16 mouse cellular contexts compared by ENCODE assay signal in genomic region chr4:132594191-132594590, GRCm38 (mm10). TPM values are rescaled to one million over a fixed set of nuclear protein-coding genes. Genes with fewer than 3 reads are reported as not detected.
A peak's percentile ranks its signal among the peaks of the same experiment; 100 is the strongest.
DNase-seq lines count a peak whose midpoint lies in the region; ATAC-seq and TF ChIP-seq lines count a peak whose summit lies in the region.
"Had no signal": no experiment of that assay in that cellular context is flagged by ENCODE, and none has a peak within 500 bp of the region (broad histone marks: within the 10 kb centered on the region; RNA-seq: fewer than 3 reads in every experiment).

No protein-coding gene starts in this region.

- intact Hi-C loops in heart, postnatal 10 days (cut with DNase I), result no loop called here

- ATAC-seq in heart, embryonic 13.5 days (ENCODE audit: extremely low read depth, insufficient number of reproducible peaks, low FRiP score, low TSS enrichment), result no peak
- ATAC-seq in liver, postnatal 0 days, result no peak
- ATAC-seq in liver, embryonic 11.5 days (replicated peaks; ENCODE audit: low FRiP score), result no peak
- ATAC-seq: forebrain, embryonic 15.5 days; intestine, embryonic 15.5 days had no signal

- H3K9ac ChIP-seq in heart, embryonic 13.5 days, result no peak overlapping the region
- H3K9ac ChIP-seq in liver, postnatal 0 days (replicated peaks), result no peak overlapping the region
- no peak overlapping the region for H3K9ac ChIP-seq in liver, embryonic 11.5 days (ENCODE audit: low read depth, low read length)
- H3K9ac ChIP-seq: forebrain, embryonic 15.5 days; intestine, embryonic 15.5 days; limb, embryonic 12.5 days; neural tube, embryonic 15.5 days had no signal

- H3K79me2 ChIP-seq in macrophage (ENCODE audit: inconsistent target), result no peaks in the 10 kb centered on the region

- H3K36me3 ChIP-seq in heart, embryonic 13.5 days, result no peaks in the 10 kb centered on the region
- no peaks in the 10 kb centered on the region for H3K36me3 ChIP-seq in liver, postnatal 0 days (replicated peaks; ENCODE audit: insufficient read depth, low read length)
- H3K36me3 ChIP-seq in liver, embryonic 11.5 days (ENCODE audit: control insufficient read depth, insufficient read depth, low read length), result no peaks in the 10 kb centered on the region
- no peaks in the 10 kb centered on the region for H3K36me3 ChIP-seq in macrophage (ENCODE audit: inconsistent target)
- H3K36me3 ChIP-seq: forebrain, embryonic 15.5 days; intestine, embryonic 15.5 days; limb, embryonic 12.5 days; neural tube, embryonic 15.5 days had no signal

- WGBS in heart, embryonic 13.5 days, result 31% methylated on average over 4 of the region's 4 CpGs
- WGBS in liver, postnatal 0 days (ENCODE audit: insufficient replicate concordance), result 56% methylated on average over 4 of the region's 4 CpGs
- 50% methylated on average over 4 of the region's 4 CpGs for WGBS in liver, embryonic 11.5 days
- 85% methylated on average over 4 of the region's 4 CpGs for WGBS in macrophage (ENCODE audit: missing documents)

- TF ChIP-seq CTCF in liver, postnatal 0 days (IDR thresholded peaks at IDR 0.05; ENCODE audit: low read depth), result no peak

- no peaks in the 10 kb centered on the region for H3K9me3 ChIP-seq in heart, embryonic 13.5 days
- no peaks in the 10 kb centered on the region for H3K9me3 ChIP-seq in liver, postnatal 0 days (ENCODE audit: low read length)
- no peaks in the 10 kb centered on the region for H3K9me3 ChIP-seq in liver, embryonic 11.5 days (ENCODE audit: control insufficient read depth, low read length)
- H3K9me3 ChIP-seq: forebrain, embryonic 15.5 days; intestine, embryonic 15.5 days; limb, embryonic 12.5 days; neural tube, embryonic 15.5 days had no signal

- H3K27ac ChIP-seq in heart, embryonic 13.5 days (replicated peaks), result peak overlapping the region; percentile 32
- H3K27ac ChIP-seq in liver, postnatal 0 days (ENCODE audit: low read depth), result 0 out of 2 replicates have a peak overlapping the region, but pooled peaks have one; percentile 16
- no peak overlapping the region for H3K27ac ChIP-seq in liver, embryonic 11.5 days (ENCODE audit: low read depth, low read length)
- H3K27ac ChIP-seq in macrophage, result peak overlapping the region; percentile 99
- H3K27ac ChIP-seq: forebrain, embryonic 15.5 days; intestine, embryonic 15.5 days; limb, embryonic 12.5 days; neural tube, embryonic 15.5 days had no signal

- peaks cover 18% of the 10 kb centered on the region for H3K4me1 ChIP-seq in heart, embryonic 13.5 days
- H3K4me1 ChIP-seq in liver, postnatal 0 days (ENCODE audit: insufficient read depth), result peaks cover 33% of the 10 kb centered on the region
- peaks cover 3% of the 10 kb centered on the region; the same call in 1 of the 2 replicates for H3K4me1 ChIP-seq in liver, embryonic 11.5 days (replicated peaks; ENCODE audit: control insufficient read depth, insufficient read depth, low read length)
- H3K4me1 ChIP-seq: forebrain, embryonic 15.5 days; intestine, embryonic 15.5 days; limb, embryonic 12.5 days; neural tube, embryonic 15.5 days had no signal

- no peak overlapping the region for H3K4me3 ChIP-seq in heart, embryonic 13.5 days
- H3K4me3 ChIP-seq in liver, postnatal 0 days (ENCODE audit: low read depth, low read length), result no peak overlapping the region
- H3K4me3 ChIP-seq in liver, embryonic 11.5 days (ENCODE audit: low read depth, low read length), result no peak overlapping the region
- no peak overlapping the region for H3K4me3 ChIP-seq in macrophage (ENCODE audit: inconsistent target)
- H3K4me3 ChIP-seq: forebrain, embryonic 15.5 days; intestine, embryonic 15.5 days; limb, embryonic 12.5 days; neural tube, embryonic 15.5 days had no signal

- no peak for TF ChIP-seq EP300 in liver, postnatal 0 days (IDR thresholded peaks at IDR 0.05; ENCODE audit: low read depth)

- H3K27me3 ChIP-seq in heart, embryonic 13.5 days (replicated peaks), result peaks cover 6% of the 10 kb centered on the region; the same call in 1 of the 2 replicates
- H3K27me3 ChIP-seq in liver, postnatal 0 days (ENCODE audit: insufficient read depth, low read length), result no peaks in the 10 kb centered on the region
- no peaks in the 10 kb centered on the region for H3K27me3 ChIP-seq in liver, embryonic 11.5 days (replicated peaks; ENCODE audit: control insufficient read depth, insufficient read depth, low read length)
- H3K27me3 ChIP-seq: forebrain, embryonic 15.5 days; intestine, embryonic 15.5 days; limb, embryonic 12.5 days; neural tube, embryonic 15.5 days had no signal

- no peak overlapping the region for H3K4me2 ChIP-seq in heart, embryonic 13.5 days
- H3K4me2 ChIP-seq in liver, postnatal 0 days (ENCODE audit: low read depth, low read length), result no peak overlapping the region
- no peak overlapping the region for H3K4me2 ChIP-seq in liver, embryonic 11.5 days
- H3K4me2 ChIP-seq: forebrain, embryonic 15.5 days; intestine, embryonic 15.5 days; limb, embryonic 12.5 days; neural tube, embryonic 15.5 days had no signal

- no peak for DNase-seq in heart, postnatal 10 days
- no peak for DNase-seq in liver, postnatal 0 days
- DNase-seq in liver, embryonic 11.5 days (ENCODE audit: low spot score), result no peak
- peak; percentile 91 for DNase-seq in ZHBTc4 (ENCODE audit: low read depth, low spot score)
- DNase-seq in T-cell, adult 2 months (ENCODE audit: low spot score), result no peak
- no peak for DNase-seq in adrenal gland, postnatal 25 days
- DNase-seq: adrenal gland, adult 2 months; cerebellum, postnatal 36 days; gastrocnemius, postnatal 14 days; lung, postnatal 14 days had no signal

RNA-seq across cellular contexts. Expression of gene Ptafr, which starts 30.3 kb away (rescaled TPM):
- polyA plus RNA-seq in heart, embryonic 13.5 days (2015; fragmentation: Nextera tagmentation; extraction: Ambion mirVana), result 0.62 and 1.2 TPM in 2 replicates
- total RNA-seq in heart, postnatal 10 days (2021), result 1 to 10 TPM; 1.1 to 1.7 TPM
- 1.0 and 1.3 TPM in 2 replicates for polyA plus RNA-seq in liver, postnatal 0 days (2015; fragmentation: Nextera tagmentation; extraction: Ambion mirVana)
- polyA plus RNA-seq in liver, embryonic 11.5 days (2014; fragmentation: Nextera tagmentation; extraction: Ambion mirVana), result 0.73 and 0.85 TPM in 2 replicates
- 100 to 1,000 TPM in 8 of 26 experiments, 10 to 100 TPM in 18; 34.4 to 232 (median 82.6) TPM for total RNA-seq in macrophage (2018; cell fraction: chromatin; rRNA removed)
- total RNA-seq in macrophage (2018; cell fraction: cytosol; rRNA removed), result 100 to 1,000 TPM; 244 to 546 (median 327) TPM
- 100 to 1,000 TPM; 101 to 544 (median 322) TPM for total RNA-seq in macrophage (2018; cell fraction: nucleus; rRNA removed)
- polyA plus RNA-seq in macrophage (2018), result 102 to 269 TPM (median 231 TPM) in 3 replicates
- total RNA-seq in adrenal gland, postnatal 25 days (2021), result 0.76 and 0.97 TPM in 2 replicates

RNA-seq across cellular contexts. Expression of gene Eya3, which starts 44.6 kb away (rescaled TPM):
- 17.7 and 19.7 TPM in 2 replicates for polyA plus RNA-seq in heart, embryonic 13.5 days (2015; fragmentation: Nextera tagmentation; extraction: Ambion mirVana)
- 10 to 100 TPM; 33.4 to 41.1 TPM for total RNA-seq in heart, postnatal 10 days (2021)
- 6.0 and 6.3 TPM in 2 replicates for polyA plus RNA-seq in liver, postnatal 0 days (2015; fragmentation: Nextera tagmentation; extraction: Ambion mirVana)
- polyA plus RNA-seq in liver, embryonic 11.5 days (2014; fragmentation: Nextera tagmentation; extraction: Ambion mirVana), result 28.3 and 29.7 TPM in 2 replicates
- 100 to 1,000 TPM in 5 of 26 experiments, 10 to 100 TPM in 21; 37.9 to 115 (median 78.3) TPM for total RNA-seq in macrophage (2018; cell fraction: chromatin; rRNA removed)
- 10 to 100 TPM; 26.3 to 45.4 (median 36.3) TPM for total RNA-seq in macrophage (2018; cell fraction: cytosol; rRNA removed)
- 10 to 100 TPM; 30.6 to 83.4 (median 48.7) TPM for total RNA-seq in macrophage (2018; cell fraction: nucleus; rRNA removed)
- polyA plus RNA-seq in macrophage (2018), result 29.7 to 70.2 TPM (median 32.1 TPM) in 3 replicates
- total RNA-seq in adrenal gland, postnatal 25 days (2021), result 22.4 and 28.8 TPM in 2 replicates

RNA-seq across cellular contexts. Expression of gene Dnajc8, which starts 58.8 kb away (rescaled TPM):
- 103 and 116 TPM in 2 replicates for polyA plus RNA-seq in heart, embryonic 13.5 days (2015; fragmentation: Nextera tagmentation; extraction: Ambion mirVana)
- total RNA-seq in heart, postnatal 10 days (2021), result 10 to 100 TPM; 71.0 to 77.5 TPM
- polyA plus RNA-seq in liver, postnatal 0 days (2015; fragmentation: Nextera tagmentation; extraction: Ambion mirVana), result 70.7 and 71.5 TPM in 2 replicates
- 241 and 245 TPM in 2 replicates for polyA plus RNA-seq in liver, embryonic 11.5 days (2014; fragmentation: Nextera tagmentation; extraction: Ambion mirVana)
- total RNA-seq in macrophage (2018; cell fraction: chromatin; rRNA removed), result 100 to 1,000 TPM in 2 of 26 experiments, 10 to 100 TPM in 24; 42.8 to 106 (median 71.4) TPM
- total RNA-seq in macrophage (2018; cell fraction: cytosol; rRNA removed), result 100 to 1,000 TPM in 5 of 26 experiments, 10 to 100 TPM in 21; 78.3 to 119 (median 90.3) TPM
- total RNA-seq in macrophage (2018; cell fraction: nucleus; rRNA removed), result 10 to 100 TPM; 37.0 to 80.7 (median 58.0) TPM
- 98.0 to 366 TPM (median 125 TPM) in 3 replicates for polyA plus RNA-seq in macrophage (2018)
- 114 and 119 TPM in 2 replicates for total RNA-seq in adrenal gland, postnatal 25 days (2021)

Comparison
In these comparisons a context has a peak if more than half of its experiments do, and no peak if none do; other contexts are left out.
1. RNA of gene Ptafr, which starts 30.3 kb away (polyA plus RNA-seq): 102 to 269 TPM in macrophage; 0.62 to 1.2 TPM in heart, embryonic 13.5 days, 1.0 to 1.3 TPM in liver, postnatal 0 days and 0.73 to 0.85 TPM in liver, embryonic 11.5 days; every median in the first group is over 10 times any median in the second.